Mouse (Mus musculus): ENCODE data around the gene Clmn. TPM values are rescaled to one million over a fixed set of nuclear protein-coding genes. Genes with fewer than 3 reads are reported as not detected.

Clmn gene
- total RNA-seq (2021): 1 to 10 TPM; 2.8 to 3.5 TPM

- intact Hi-C loops (cut with DNase I): no loop called here
Observed at GRCm38 (mm10) chr12:104864439-104865165, at the start of gene Clmn. Gene Clmn, minus strand, starts transcription at chr12:104865076.

GRCm38 (mm10) chr12:104912990-104913389 lies 48.1 kb upstream of the Clmn start:
- no peak for DNase-seq (ENCODE audit: low spot score)
- intact Hi-C loops (cut with DNase I): no loop called here

More at GRCm38 (mm10) chr12:104864439-104865165, at the start of gene Clmn:
- DNase-seq (ENCODE audit: low spot score): no peak

DNA sequence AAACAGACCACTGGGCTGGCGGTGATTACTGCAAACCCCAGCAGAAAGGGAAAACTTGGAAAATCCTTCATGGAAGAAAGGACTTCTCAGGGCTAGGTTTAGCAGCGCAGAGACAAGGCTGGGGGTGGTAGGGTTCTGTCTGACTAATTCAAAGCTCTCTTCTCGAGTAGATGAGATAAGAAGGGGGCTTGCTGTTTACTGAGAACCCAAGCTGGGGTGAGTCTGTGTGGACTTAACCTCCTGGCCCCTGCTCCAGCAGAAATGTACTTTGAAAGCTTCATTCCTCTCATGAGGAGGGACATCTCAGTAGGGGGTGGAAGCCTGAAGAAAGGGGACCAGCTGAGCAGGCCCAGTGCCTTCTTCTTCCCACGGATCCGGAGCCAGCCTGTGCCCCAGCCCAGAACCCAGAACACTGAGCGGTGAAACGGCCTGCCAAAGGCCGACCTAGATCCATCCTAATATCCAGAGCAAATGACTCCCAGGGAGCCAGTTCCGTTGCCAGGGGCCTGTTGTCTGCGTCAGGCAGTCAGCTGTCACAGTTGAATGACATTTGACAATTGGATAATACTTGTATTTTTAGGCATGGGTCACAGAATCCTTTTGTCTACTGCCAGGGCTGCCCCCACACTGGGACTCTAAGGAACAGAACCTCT lies 47.5 kb upstream of the Clmn start:
- no peak for DNase-seq (ENCODE audit: low spot score)
- intact Hi-C loops (cut with DNase I): no loop called here

DNA sequence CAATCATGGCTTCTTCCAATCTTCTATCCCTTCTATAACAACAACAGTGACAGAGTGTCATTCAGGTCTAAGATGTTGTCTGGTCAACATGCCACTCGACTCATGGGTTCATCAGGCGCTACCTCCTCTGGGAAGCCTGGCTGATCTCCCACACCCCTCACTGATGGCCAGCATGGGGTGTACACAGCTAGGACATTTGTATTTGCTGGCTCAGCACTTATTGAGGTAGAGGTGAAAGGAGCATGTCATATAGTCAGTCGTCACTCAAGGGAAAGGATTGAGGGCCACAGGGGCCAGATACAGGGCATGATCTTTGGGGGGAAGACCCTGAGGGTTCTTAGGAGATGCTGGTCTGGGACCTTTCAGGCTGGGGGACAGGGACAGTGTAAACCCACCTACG lies 44.9 kb upstream of the Clmn start:
- DNase-seq (ENCODE audit: low spot score): no peak
- intact Hi-C loops (cut with DNase I): no loop called here

DNA sequence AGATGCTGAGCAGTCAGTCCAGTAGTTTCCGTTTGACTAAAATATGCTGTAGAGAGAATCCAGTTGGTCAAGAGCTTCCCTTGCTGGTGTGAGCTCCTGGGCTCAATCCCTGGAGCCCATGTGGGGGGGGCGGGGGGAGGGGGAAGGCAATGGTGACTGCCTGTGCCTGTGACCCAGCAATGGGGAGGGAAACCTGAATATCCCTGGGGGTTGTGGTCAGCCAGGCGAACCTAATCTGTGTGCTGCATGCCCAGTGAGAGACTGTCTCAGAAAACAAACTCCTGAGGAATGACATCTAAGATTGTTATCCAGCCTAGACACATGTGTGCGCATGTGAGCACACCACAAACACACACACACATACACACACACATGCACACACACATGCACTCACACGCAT lies 44.1 kb upstream of the Clmn start:
- DNase-seq (ENCODE audit: low spot score): no peak
- intact Hi-C loops (cut with DNase I): no loop called here

DNA sequence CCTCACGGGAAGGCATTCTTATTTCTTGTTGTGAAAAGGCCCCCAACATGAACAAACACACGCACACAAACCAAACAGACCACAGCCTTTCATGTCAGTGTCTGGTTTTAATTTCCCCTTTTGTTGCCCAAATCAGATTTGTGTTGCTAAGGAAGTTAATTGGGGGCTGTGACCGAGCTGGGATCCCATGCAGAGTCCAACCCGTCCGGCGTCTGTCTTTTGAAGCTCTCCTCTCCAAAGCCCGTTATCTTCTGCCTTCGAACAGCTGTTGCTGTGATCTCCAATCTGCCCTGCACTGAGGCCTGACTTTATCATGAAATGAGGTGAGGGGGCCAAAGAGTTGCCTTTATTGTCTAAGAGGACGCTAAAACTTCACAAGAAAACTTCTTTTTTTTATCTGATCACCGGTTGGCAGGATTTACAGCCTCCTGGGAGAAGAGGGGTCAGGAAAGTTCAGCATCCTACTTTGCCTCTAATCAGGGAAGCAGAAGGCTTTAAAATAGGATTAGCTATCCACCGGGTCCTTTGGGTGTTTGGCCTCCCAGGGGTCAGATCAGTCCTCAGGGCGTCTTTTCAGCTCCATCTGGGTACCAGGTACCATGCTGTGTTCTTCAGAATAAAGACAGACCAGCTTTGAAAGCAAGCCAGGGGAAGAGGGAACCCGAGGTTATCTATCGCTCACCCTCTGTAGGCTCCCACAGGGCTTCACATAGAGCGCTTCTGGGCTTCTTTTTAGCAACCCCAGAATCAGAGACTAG lies 43.3 kb upstream of the Clmn start:
- no peak for DNase-seq (ENCODE audit: low spot score)
- intact Hi-C loops (cut with DNase I): no loop called here

DNA sequence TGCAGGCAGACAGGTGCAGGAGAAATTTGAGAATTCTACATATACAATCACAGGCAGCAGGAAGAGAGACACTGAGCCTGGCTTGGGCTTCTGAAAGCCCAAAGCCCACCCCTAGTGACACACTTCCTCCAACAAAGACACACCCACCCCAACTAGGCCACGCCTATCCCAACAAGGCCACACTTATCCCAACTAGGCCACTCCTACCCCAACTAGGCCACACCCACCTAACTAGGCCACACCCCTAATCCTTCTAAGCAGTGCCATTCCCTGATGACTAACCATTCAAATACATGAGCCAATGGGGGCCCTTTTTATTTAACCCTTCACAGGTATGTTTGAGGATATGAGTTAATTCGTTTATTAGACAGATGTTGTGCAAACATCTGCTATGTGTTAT lies 42.3 kb upstream of the Clmn start:
- no peak for DNase-seq (ENCODE audit: low spot score)
- intact Hi-C loops (cut with DNase I): no loop called here

- intact Hi-C loops (cut with DNase I): no loop called here
- DNase-seq (ENCODE audit: low spot score): no peak
Observed at GRCm38 (mm10) chr12:104904138-104904537, 39.3 kb upstream of the Clmn start.

DNA sequence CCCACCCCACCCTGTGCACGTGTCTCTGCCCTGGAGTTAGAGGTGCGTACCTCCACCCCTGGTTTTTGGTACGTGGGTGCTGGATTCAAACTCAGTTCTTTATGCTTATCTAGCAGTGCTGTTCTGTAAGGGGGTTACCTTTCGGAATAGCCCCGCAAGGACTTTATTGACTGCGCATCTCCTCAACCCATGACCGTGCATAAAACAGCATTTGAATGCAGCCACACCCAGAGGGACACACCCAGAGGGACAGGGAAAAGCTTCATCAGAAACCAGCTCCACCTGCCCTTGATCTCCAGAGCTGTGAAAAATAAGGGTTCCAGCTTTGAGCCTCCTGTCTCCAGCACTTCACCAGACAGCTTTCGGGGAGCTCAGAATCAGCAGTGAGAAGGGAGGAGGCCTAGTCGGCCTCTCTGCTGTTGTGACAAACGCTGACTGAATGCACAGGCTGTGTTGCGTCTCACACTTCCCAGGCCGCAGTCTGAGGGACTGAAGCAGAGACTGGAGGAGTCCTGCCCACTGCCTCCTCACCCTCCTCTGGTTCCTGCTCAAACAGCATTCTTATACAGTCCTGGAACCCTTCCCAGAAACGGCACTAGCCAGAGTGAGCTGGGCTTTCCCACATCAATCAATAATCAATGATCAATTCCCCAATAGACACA lies 37.6 kb upstream of the Clmn start:
- no peak for DNase-seq (ENCODE audit: low spot score)
- intact Hi-C loops (cut with DNase I): no loop called here

GRCm38 (mm10) chr12:104901320-104901719 lies 36.4 kb upstream of the Clmn start:
- intact Hi-C loops (cut with DNase I): no loop called here
- DNase-seq (ENCODE audit: low spot score): no peak

DNA sequence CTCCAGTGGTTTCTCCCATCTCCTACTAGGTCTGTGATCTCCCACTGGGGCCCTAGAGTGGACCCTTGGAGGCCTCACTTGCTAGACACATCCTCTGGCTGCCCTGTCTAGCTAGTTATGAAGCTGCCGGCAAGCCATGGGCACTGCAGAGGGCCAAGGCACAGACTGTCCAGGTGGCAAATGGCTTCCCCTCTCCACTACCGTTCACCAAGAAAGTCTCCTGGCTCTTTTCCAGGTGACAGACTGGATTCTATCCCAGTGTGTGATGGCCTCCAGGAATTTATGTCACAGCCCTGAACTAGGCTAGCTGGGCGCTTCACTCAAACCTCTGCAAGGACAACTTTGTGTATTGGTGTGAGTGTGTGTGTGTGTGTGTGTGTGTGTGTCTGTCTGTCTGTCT lies 35.0 kb upstream of the Clmn start:
- intact Hi-C loops (cut with DNase I): no loop called here
- no peak for DNase-seq (ENCODE audit: low spot score)

GRCm38 (mm10) chr12:104899161-104899560 lies 34.3 kb upstream of the Clmn start:
- intact Hi-C loops (cut with DNase I): no loop called here

DNA sequence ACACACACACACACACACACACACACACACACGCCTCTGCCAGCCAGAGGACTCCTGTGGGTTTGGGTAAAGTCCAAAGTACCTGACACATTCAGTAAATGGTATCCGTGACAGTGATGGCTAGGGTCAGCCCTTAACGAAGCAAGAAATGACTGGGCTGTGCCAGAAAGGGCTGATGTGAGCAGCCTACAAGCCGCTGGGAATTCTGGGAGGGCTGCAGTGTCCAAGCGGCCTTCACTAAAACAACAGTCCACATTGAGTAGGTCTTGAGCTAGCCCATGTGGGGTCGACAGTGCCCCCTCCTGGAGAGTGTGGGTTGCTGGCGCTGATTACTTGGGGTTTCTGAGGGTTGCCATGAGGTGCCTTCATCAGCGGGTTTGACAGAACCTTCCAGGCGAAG lies 33.8 kb upstream of the Clmn start:
- DNase-seq (ENCODE audit: low spot score): no peak
- intact Hi-C loops (cut with DNase I): no loop called here

More at GRCm38 (mm10) chr12:104899161-104899560, 34.3 kb upstream of the Clmn start:
- DNase-seq (ENCODE audit: low spot score): no peak

- intact Hi-C loops (cut with DNase I): no loop called here
Observed at GRCm38 (mm10) chr12:104897051-104897618, 32.3 kb upstream of the Clmn start.

GRCm38 (mm10) chr12:104896640-104897039 lies 31.8 kb upstream of the Clmn start:
- DNase-seq (ENCODE audit: low spot score): no peak
- intact Hi-C loops (cut with DNase I): no loop called here

More at GRCm38 (mm10) chr12:104897051-104897618, 32.3 kb upstream of the Clmn start:
- DNase-seq (ENCODE audit: low spot score): no peak

GRCm38 (mm10) chr12:104892245-104892644 lies 27.4 kb upstream of the Clmn start:
- intact Hi-C loops (cut with DNase I): no loop called here
- DNase-seq (ENCODE audit: low spot score): no peak

DNA sequence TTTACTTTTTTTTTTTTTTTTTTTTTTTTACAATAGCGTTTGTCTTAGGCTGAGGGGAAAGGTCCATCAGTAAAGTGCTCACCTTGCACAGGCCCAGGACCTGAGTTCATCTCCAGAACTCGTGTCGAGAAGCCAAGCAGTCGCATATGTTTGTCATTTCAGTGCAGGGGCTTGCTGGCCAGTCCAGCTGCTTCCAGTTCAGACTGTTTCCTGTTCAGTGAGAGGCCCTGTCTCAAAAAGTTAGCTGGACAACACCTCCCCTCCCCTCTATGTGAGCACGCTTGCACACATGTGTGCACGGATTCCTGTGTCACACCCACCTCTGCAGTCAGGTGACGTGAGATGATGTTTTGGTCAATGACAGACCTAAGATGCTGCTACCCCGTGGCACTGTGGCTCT lies 25.2 kb upstream of the Clmn start:
- intact Hi-C loops (cut with DNase I): no loop called here
- DNase-seq (ENCODE audit: low spot score): no peak

DNA sequence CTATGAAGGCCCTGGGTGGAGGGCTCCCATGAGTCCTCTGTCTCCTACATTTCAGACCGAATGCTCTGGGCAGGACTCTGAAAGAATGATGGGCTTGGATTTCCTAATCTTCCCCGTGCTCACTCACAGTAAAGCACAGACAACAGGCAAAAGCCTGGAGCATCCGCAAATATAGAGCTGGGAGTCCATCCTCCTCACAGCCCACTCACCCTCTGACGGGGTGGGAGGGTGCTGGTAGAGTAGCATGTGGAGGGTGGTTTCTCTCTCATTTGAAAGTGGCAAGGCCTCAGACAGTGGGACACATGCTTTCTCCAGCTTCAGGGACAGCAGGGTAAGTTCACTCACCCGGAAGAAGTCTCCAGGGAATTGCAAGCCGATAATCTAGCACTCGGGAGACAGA lies 21.2 kb upstream of the Clmn start:
- intact Hi-C loops (cut with DNase I): no loop called here
- no peak for DNase-seq (ENCODE audit: low spot score)

DNA sequence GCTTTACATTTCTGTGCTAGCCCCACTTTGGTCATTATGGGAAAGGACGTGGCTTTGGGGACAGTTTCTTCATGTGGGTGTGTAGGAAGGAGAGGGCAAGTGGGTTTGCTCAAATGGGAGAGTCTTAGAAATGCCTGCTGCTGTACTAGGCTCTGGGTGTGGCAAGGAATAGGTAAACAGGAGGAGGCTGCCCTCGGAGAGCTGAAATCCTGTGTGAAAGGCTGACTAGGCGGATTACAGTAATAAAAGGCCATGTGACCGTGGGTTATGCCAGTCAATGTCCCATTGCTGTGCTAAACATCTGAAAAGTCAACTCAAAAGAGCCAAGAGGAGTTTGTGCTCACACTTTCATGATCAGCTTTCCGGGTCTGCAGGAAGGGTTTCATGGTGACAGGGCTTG lies 17.7 kb upstream of the Clmn start:
- intact Hi-C loops (cut with DNase I): no loop called here
- no peak for DNase-seq (ENCODE audit: low spot score)

DNA sequence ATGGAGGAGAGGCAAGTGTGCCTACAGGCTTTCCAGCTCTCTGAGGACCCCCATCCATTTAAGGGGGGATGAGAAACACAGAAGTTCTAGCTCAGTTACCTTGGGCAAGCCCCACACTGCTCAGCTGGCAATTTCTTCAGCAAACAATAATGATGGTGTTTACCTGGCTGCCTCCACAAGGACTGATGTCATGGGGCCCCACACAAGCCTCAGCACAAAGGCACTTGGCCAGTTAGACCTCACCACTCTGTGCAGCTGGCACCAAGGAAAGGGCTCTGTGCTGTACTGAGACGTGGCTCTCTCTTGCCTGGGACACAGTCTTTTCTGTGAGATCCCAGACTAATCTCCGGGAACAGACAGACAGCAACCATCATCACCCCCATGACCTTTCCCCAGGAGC lies 17.2 kb upstream of the Clmn start:
- intact Hi-C loops (cut with DNase I): no loop called here
- no peak for DNase-seq (ENCODE audit: low spot score)
